In genomic region chr1:28806618-28807017, GRCm38 (mm10) we compare ENCODE assay signal across 23 mouse cellular contexts. TPM values are rescaled to one million over a fixed set of nuclear protein-coding genes. Genes with fewer than 3 reads are reported as not detected.
"Had no signal": no experiment of that assay in that cellular context is flagged by ENCODE, and none has a peak within 500 bp of the region (broad histone marks: within the 10 kb centered on the region; RNA-seq: fewer than 3 reads in every experiment).

No protein-coding gene starts in this region.

- ATAC-seq: liver, postnatal 0 days; lung, postnatal 0 days; midbrain, embryonic 15.5 days had no signal

- DNase-seq: kidney, adult 11 months; kidney, adult 8-10 months; kidney, postnatal 10 days; kidney, postnatal 36 days; left cerebral cortex, postnatal 4 days; liver, postnatal 0 days; lung, embryonic 14.5 days; spleen, adult 18-20 months; thymus, adult 2 months; thymus, postnatal 14 days; thymus, postnatal 4 days had no signal

RNA-seq across cellular contexts. Expression of gene Gm597, which starts 26.6 kb away (rescaled TPM):
- polyA plus RNA-seq: kidney, embryonic 15.5 days; limb, embryonic 12.5 days; limb, embryonic 15.5 days; liver, embryonic 11.5 days; liver, embryonic 14.5 days; liver, postnatal 0 days; lung, embryonic 14.5 days; lung, postnatal 0 days; macrophage; midbrain, embryonic 12.5 days; midbrain, embryonic 15.5 days; neural tube, embryonic 12.5 days; neural tube, embryonic 15.5 days; stomach, embryonic 16.5 days; thymus, adult 2 months had no signal
